Mouse (Mus musculus): ENCODE measurements at regions not wholly inside any gene's neighbourhood (a gene's known extent, or its start where the extent isn't known, plus 50 kb on each side); places are given as distances from the start of the nearest gene placed in this dataset.

GRCm38 (mm10) chr17:47260976-47261375 lies 107.7 kb upstream of the Mrps10 start:
- TF ChIP-seq CTCF (IDR thresholded peaks at IDR 0.05; ENCODE audit: control insufficient read depth, insufficient read depth, low read length) (no peak), POLR2A (IDR thresholded peaks at IDR 0.05; ENCODE audit: borderline replicate concordance, control insufficient read depth, low read depth, low read length) (no peak)
